Mouse (Mus musculus): ENCODE results near the gene Babam2. TPM values are rescaled to one million over a fixed set of nuclear protein-coding genes. Genes with fewer than 3 reads are reported as not detected.

Babam2 gene
- polyA plus RNA-seq, 1 experiment from 2014 or later = 53.2 TPM

DNA sequence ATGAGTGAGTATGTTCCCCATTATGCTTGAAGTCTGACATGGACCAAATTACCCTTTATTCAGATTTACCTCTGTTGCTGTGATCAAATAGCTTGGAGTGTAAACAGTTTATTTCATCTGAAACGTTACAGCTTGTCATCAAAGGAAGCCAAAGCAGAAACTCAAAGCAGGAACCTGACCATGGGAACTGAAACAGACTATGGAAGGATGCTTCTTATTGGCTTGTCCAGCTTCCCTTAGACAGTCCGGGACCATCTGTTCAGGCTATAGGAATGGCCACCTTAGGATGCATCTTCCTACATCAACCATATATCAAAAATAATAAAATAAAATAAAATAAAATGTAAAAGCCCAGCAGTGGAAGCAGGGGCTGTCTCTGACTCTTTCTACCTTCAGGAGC lies 183.0 kb downstream of the Babam2 start:
- Histone ChIP-seq H3K4me3 (no peak overlapping the region), H3K9ac (no peak overlapping the region), H3K27me3 (replicated peaks) (no peaks in the 10 kb centered on the region), H3K9me3 (no peaks in the 10 kb centered on the region), H3K27ac (no peak overlapping the region), H3K4me1 (no peaks in the 10 kb centered on the region), H3K4me2 (no peak overlapping the region), H3K36me3 (replicated peaks) (no peaks in the 10 kb centered on the region)
- WGBS = 81% methylated on average over 2 of the region's 2 CpGs
- no peak for ATAC-seq (replicated peaks)

DNA sequence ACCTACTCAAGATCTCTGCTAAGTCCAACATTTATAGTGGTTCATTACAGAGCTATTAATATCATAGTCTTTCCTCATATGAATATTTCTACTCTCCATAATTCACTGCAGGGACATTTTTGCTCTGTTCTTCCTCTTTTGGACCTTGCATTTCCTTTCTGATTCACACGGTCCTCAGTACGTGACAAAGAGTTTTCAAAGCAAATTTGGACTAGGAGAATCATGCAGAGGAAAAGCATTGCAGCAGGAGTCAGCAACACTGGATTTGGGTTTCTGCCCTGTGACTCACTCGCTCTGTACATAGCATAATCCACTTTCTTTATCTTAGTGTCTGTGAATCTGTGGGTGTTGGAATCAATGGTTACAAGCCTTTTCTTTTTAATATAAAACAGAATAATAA lies 184.8 kb downstream of the Babam2 start:
- H3K9ac ChIP-seq = no peak overlapping the region
- H3K9me3 ChIP-seq = no peaks in the 10 kb centered on the region
- no peak overlapping the region for H3K27ac ChIP-seq
- 86% methylated on average over 3 of the region's 3 CpGs for WGBS
- no peaks in the 10 kb centered on the region for H3K4me1 ChIP-seq
- H3K36me3 ChIP-seq (replicated peaks) = no peaks in the 10 kb centered on the region
- no peak overlapping the region for H3K4me2 ChIP-seq
- ATAC-seq (replicated peaks) = no peak
- H3K4me3 ChIP-seq = no peak overlapping the region
- H3K27me3 ChIP-seq (replicated peaks) = no peaks in the 10 kb centered on the region

DNA sequence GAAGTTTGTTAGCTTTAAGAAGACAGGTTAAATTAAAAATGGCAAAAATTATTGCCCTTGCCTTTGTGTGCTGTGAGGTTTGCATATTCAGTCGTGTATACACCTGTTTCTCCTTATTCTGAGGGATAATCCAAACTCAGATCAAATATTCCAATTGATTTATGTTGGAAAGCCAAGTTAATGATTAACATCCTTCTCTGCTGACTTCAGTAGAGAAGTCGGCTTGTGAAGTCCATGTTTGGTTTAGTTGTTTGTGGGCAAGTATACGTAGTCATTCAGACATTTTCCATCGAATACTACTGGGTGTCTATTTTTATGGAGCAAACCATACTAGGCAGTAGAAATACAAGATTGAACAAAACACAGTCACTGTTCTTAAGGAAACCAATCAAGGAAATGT lies 187.5 kb downstream of the Babam2 start:
- no peak overlapping the region for H3K9ac ChIP-seq
- WGBS = 90% methylated on average over 4 of the region's 4 CpGs
- H3K36me3 ChIP-seq (replicated peaks) = no peaks in the 10 kb centered on the region
- no peaks in the 10 kb centered on the region for H3K9me3 ChIP-seq
- H3K4me3 ChIP-seq = no peak overlapping the region
- no peaks in the 10 kb centered on the region for H3K4me1 ChIP-seq
- no peak for ATAC-seq (replicated peaks)
- no peak overlapping the region for H3K4me2 ChIP-seq
- H3K27ac ChIP-seq = no peak overlapping the region
- no peaks in the 10 kb centered on the region for H3K27me3 ChIP-seq (replicated peaks)

DNA sequence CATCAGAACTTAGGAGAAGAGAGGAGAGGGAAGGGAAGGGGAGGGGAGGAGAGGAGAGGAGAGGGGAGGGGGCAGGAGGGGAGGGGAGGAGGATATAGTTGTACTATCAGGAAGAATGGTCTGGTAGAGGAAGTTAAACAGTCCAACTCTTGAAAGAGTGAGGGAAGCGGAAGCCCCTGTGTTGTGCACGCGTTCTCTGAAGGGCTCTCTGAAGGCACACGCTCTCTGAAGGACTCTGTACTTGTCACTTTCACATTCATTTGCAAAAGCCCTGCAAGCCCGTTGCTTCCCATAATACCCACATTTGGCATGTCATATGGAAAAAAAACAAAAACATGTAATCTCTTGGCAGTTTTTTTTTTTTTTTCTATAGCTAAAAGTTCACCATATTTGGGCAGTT lies 190.1 kb downstream of the Babam2 start:
- H3K4me1 ChIP-seq = no peaks in the 10 kb centered on the region
- H3K27me3 ChIP-seq (replicated peaks) = no peaks in the 10 kb centered on the region
- H3K9me3 ChIP-seq = no peaks in the 10 kb centered on the region
- H3K9ac ChIP-seq = no peak overlapping the region
- 81% methylated on average over 5 of the region's 5 CpGs for WGBS
- no peaks in the 10 kb centered on the region for H3K36me3 ChIP-seq (replicated peaks)
- H3K4me3 ChIP-seq = no peak overlapping the region
- no peak overlapping the region for H3K4me2 ChIP-seq
- ATAC-seq (replicated peaks) = no peak
- H3K27ac ChIP-seq = no peak overlapping the region

DNA sequence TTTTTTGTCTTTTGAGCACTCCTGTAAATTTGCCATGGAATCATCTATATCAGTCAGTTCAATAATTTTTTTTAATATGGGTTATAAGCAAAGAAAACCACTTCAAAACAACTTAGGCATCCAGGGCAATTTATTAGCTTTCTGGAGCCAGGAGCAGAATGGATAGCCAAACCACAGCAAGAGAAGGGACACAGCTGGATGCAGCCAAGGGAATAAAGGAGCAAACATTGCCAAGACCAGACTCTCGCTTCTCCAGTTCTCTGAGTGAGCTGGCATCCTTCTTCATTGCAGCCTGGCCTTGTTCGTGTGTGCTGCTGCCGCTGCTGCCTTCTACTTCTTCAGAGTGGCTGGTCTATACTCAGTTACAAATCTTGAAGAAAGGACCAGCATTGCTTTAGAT lies 190.9 kb downstream of the Babam2 start:
- no peak overlapping the region for H3K27ac ChIP-seq
- H3K4me3 ChIP-seq = no peak overlapping the region
- no peak for ATAC-seq (replicated peaks)
- no peaks in the 10 kb centered on the region for H3K36me3 ChIP-seq (replicated peaks)
- H3K9me3 ChIP-seq = no peaks in the 10 kb centered on the region
- no peaks in the 10 kb centered on the region for H3K27me3 ChIP-seq (replicated peaks)
- no peak overlapping the region for H3K9ac ChIP-seq
- WGBS = 75% methylated on average over 3 of the region's 3 CpGs
- H3K4me1 ChIP-seq = no peaks in the 10 kb centered on the region
- no peak overlapping the region for H3K4me2 ChIP-seq

DNA sequence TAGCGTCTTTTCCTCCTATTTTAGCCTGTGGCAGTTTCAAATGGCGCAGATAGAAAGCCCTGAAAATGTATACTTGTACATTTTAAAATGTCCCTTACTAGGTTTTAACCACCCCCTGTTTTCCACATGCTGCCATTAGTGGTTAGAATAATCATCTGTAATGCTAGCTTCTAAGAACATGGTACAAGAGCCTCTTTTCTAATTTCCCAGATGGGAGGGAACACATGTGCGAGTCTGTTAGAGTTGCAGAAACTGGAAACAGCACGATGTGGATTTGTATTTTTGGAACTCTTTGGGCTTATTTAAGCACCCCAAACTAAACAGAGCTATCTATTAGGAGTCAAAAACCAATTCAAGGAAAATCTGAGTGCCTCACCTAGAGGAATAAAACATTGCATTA lies 195.1 kb downstream of the Babam2 start:
- H3K4me3 ChIP-seq = no peak overlapping the region
- no peak overlapping the region for H3K4me2 ChIP-seq
- no peaks in the 10 kb centered on the region for H3K4me1 ChIP-seq
- H3K9ac ChIP-seq = no peak overlapping the region
- H3K9me3 ChIP-seq = no peaks in the 10 kb centered on the region
- no peak for ATAC-seq (replicated peaks)
- no peak overlapping the region for H3K27ac ChIP-seq
- H3K36me3 ChIP-seq (replicated peaks) = no peaks in the 10 kb centered on the region
- WGBS = 92% methylated on average over 4 of the region's 4 CpGs
- no peaks in the 10 kb centered on the region for H3K27me3 ChIP-seq (replicated peaks)

DNA sequence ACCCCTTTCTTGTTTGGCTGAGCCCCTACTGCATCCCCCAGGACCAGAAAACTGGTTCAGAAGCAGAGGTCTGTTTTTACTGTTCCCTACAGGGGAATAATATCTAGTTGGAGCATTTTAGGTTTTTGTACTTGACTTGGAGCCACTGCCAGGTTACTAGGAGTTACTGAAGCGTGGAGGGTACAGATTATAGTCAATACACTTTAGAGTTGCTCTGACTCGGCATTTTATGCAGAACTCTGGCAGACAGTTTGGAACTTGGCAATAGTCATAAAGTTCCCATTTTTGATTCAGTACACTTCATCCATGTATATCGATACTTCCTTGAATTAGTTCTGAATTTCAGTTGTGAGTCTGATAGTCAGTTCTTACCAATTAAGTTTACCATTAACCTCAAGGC lies 202.4 kb downstream of the Babam2 start:
- Histone ChIP-seq H3K27me3 (replicated peaks) (no peaks in the 10 kb centered on the region), H3K27ac (no peak overlapping the region), H3K4me1 (no peaks in the 10 kb centered on the region), H3K4me3 (no peak overlapping the region), H3K9ac (no peak overlapping the region), H3K36me3 (replicated peaks) (no peaks in the 10 kb centered on the region), H3K9me3 (no peaks in the 10 kb centered on the region), H3K4me2 (no peak overlapping the region)
- 90% methylated on average over 3 of the region's 3 CpGs for WGBS
- no peak for ATAC-seq (replicated peaks)

DNA sequence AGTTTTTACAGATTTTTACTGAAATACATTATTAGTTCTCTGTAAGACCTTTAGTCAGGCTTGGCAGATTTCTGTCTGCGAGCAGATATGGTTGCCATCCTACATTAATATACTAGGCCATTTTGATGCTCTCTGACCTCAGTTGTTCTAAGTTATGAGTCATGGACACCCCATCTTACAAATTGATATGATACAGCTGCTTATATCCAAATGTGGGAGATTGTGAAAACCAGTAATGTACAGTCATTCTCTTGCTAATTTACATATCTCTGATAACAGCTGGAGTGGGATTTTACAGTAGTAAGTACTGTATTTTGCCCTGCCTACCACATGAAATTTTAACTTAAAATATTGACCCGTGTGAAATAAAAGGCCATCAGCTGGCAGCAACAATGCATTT lies 204.7 kb downstream of the Babam2 start:
- Histone ChIP-seq H3K27me3 (replicated peaks) (no peaks in the 10 kb centered on the region), H3K4me1 (no peaks in the 10 kb centered on the region), H3K27ac (no peak overlapping the region), H3K9me3 (no peaks in the 10 kb centered on the region), H3K4me2 (no peak overlapping the region), H3K36me3 (replicated peaks) (no peaks in the 10 kb centered on the region), H3K9ac (no peak overlapping the region), H3K4me3 (no peak overlapping the region)
- 95% methylated on average over 2 of the region's 2 CpGs for WGBS
- ATAC-seq (replicated peaks) = no peak

DNA sequence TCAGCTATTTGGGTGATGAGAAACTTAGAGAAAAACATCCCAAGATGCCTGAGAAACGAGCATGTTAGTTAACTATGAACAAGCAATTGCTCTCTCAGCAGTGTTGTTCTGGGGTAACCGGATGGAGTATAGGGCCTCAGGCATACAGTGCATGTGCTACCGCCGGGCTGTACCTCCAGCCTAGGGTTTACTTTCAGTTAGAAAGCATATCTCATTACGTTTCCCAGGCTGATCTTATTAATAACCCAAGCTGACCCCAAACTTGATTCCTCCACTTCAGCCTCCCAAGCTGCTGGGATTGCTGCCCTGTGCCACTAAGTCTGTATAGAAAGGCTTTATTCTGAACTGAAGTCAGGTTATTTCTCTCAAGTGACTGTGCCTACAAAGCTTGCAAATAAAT lies 205.4 kb downstream of the Babam2 start:
- Histone ChIP-seq H3K27me3 (replicated peaks) (no peaks in the 10 kb centered on the region), H3K27ac (no peak overlapping the region), H3K4me1 (no peaks in the 10 kb centered on the region), H3K4me2 (no peak overlapping the region), H3K4me3 (no peak overlapping the region), H3K9me3 (no peaks in the 10 kb centered on the region), H3K9ac (no peak overlapping the region), H3K36me3 (replicated peaks) (no peaks in the 10 kb centered on the region)
- WGBS = 87% methylated on average over 5 of the region's 5 CpGs
- ATAC-seq (replicated peaks) = no peak

DNA sequence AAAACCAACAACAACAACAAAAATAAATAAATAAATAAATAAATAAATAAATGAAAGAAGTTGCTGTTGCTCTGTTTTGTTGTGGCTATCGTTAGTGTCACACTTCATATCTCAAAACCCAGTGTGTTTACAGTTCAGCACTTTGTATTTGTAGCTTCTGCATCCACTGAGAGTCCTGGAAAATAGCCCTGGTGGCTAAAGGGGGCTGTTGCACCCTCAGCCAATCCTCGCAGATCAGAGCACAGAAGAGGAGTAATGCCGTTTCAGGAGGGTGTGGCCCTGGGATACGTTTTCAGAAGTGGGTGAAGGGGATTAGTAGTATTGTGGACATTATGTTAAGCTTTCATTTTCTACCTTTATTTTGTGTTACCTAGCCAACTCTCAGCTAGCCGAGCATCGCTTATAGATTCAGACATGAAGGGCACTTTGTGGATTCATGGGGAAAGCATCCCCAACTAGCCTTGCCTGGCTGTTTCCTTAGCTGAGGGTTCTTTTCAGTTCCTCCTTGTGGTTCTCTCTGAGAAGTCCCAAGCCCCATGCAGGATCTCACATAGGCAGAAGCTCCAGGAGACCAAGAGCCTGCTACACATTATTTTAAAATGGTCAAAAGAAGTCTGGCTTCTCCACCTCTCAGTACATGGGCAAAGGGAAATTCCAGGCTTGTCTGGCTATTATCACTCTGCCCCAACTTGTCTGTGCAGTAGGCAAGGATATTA lies 207.6 kb downstream of the Babam2 start:
- 74% methylated on average over 6 of the region's 6 CpGs for WGBS
- no peak overlapping the region for H3K4me3 ChIP-seq
- no peak for ATAC-seq (replicated peaks)
- no peak overlapping the region for H3K27ac ChIP-seq
- no peaks in the 10 kb centered on the region for H3K36me3 ChIP-seq (replicated peaks)
- H3K9ac ChIP-seq = no peak overlapping the region
- H3K4me1 ChIP-seq = no peaks in the 10 kb centered on the region
- H3K9me3 ChIP-seq = no peaks in the 10 kb centered on the region
- H3K27me3 ChIP-seq (replicated peaks) = no peaks in the 10 kb centered on the region
- H3K4me2 ChIP-seq = no peak overlapping the region

DNA sequence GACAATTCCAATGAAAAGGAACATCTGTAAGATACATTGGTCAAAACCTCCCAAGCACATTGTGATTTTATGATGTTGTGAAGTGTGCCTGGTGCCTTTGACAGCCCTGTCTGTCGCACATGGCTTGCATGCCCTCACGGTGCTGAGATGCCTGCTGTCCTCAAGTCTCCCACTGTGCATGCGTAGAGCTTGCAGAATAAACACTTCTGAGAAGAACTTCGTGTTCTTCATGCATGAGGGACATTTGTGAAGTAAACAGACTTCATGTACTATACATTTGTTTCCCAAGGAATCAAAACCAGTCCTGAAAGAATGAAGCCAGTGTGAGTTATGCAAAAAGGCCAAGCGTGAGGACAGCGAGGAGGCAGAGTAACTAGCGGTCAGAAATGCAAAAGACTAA lies 208.3 kb downstream of the Babam2 start:
- Histone ChIP-seq H3K4me1 (no peaks in the 10 kb centered on the region), H3K27me3 (replicated peaks) (no peaks in the 10 kb centered on the region), H3K36me3 (replicated peaks) (no peaks in the 10 kb centered on the region), H3K9ac (no peak overlapping the region), H3K4me2 (no peak overlapping the region), H3K4me3 (no peak overlapping the region), H3K9me3 (no peaks in the 10 kb centered on the region), H3K27ac (no peak overlapping the region)
- WGBS = 82% methylated on average over 7 of the region's 7 CpGs
- no peak for ATAC-seq (replicated peaks)

DNA sequence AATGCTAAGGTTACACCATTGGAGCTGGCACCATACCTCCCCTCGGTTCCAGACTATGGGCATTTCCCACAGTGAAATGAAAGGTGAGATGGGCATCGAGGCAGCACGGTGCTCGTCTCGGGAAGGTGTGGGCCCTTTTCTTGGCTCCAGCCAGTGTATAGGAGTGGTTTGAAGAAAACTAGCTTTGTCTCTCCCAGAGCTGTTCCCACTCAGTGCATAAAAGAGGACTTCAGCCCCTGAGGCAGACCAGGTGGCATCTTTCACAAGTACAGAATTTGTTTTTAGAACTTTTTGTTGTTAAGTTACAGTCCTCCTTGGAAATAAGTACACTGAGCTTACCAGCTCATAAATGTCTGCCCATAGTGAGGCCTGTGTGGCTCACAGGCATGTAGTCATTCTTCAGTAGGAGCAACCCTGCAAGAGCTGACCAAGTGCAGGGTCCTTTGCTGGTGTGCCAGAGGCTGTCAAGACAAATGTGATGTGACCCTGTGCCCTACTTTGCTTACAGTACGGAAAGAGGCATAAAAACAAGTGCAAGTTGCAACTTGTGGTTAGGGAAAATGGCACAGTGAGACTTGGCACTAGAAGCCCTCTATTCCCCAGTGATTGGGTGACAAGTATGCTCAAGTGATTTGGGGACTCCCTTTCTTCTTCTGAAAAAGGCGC lies 208.9 kb downstream of the Babam2 start:
- WGBS = 89% methylated on average over 7 of the region's 7 CpGs
- Histone ChIP-seq H3K9me3 (no peaks in the 10 kb centered on the region), H3K27me3 (replicated peaks) (no peaks in the 10 kb centered on the region), H3K4me2 (no peak overlapping the region), H3K4me1 (no peaks in the 10 kb centered on the region), H3K27ac (no peak overlapping the region), H3K36me3 (replicated peaks) (no peaks in the 10 kb centered on the region), H3K9ac (no peak overlapping the region), H3K4me3 (no peak overlapping the region)
- no peak for ATAC-seq (replicated peaks)

DNA sequence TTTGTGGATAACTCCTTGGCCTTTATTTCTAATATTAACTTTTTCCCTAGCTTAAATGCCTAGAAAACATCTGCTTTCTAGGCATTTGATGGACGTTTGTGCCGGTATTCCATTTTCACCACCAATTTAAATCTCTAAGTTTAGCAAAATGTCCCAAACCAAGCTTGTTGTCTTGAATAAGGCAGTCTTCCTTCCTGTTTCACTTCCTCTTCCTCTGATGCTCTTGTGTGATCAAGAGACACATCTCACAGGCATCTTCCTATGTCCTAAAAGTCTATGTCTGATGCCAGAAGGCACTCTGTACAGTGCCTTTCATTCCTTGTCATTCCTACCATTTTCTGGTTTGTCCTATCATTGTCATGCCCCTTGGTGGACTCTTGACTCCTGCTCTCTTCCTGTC lies 210.5 kb downstream of the Babam2 start:
- WGBS = 88% methylated on average over 2 of the region's 2 CpGs
- no peak overlapping the region for H3K4me2 ChIP-seq
- no peak for ATAC-seq (replicated peaks)
- H3K9ac ChIP-seq = no peak overlapping the region
- no peaks in the 10 kb centered on the region for H3K4me1 ChIP-seq
- H3K9me3 ChIP-seq = no peaks in the 10 kb centered on the region
- H3K27ac ChIP-seq = no peak overlapping the region
- no peak overlapping the region for H3K4me3 ChIP-seq
- no peaks in the 10 kb centered on the region for H3K27me3 ChIP-seq (replicated peaks)
- H3K36me3 ChIP-seq (replicated peaks) = no peaks in the 10 kb centered on the region
